Mouse (Mus musculus) mouse trophoblast stem cell (cell line): ENCODE data around the gene Myo7a.

ENCODE experiments used
- in situ Hi-C, 2 experiments: fragments of 300-500 bp; cut with MseI, MboI; formaldehyde crosslinking; loops; 2 replicates in 1 of 2; 3 replicates in 1 of 2; pipeline ENCODE4 v1.15.1; 2025

Myo7a gene

DNA sequence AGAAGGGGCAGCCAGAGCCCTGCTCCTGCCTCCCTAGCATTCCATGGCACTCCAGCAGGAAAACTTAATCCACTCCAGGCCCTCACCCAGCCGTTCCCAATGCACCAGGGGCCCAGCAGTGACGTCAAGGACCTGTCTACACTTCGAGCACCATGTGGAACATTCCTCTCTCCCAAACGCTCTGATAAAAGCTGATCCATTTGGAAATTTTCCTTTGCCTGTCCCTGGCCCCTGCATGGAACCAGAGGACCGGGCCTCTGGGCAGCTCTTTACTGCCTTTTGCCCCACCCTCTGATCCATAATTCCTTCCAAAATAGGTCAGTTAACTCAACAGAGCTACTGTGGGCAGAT lies 15.4 kb downstream of the Myo7a start:
- in situ Hi-C loops = no loop called here

DNA sequence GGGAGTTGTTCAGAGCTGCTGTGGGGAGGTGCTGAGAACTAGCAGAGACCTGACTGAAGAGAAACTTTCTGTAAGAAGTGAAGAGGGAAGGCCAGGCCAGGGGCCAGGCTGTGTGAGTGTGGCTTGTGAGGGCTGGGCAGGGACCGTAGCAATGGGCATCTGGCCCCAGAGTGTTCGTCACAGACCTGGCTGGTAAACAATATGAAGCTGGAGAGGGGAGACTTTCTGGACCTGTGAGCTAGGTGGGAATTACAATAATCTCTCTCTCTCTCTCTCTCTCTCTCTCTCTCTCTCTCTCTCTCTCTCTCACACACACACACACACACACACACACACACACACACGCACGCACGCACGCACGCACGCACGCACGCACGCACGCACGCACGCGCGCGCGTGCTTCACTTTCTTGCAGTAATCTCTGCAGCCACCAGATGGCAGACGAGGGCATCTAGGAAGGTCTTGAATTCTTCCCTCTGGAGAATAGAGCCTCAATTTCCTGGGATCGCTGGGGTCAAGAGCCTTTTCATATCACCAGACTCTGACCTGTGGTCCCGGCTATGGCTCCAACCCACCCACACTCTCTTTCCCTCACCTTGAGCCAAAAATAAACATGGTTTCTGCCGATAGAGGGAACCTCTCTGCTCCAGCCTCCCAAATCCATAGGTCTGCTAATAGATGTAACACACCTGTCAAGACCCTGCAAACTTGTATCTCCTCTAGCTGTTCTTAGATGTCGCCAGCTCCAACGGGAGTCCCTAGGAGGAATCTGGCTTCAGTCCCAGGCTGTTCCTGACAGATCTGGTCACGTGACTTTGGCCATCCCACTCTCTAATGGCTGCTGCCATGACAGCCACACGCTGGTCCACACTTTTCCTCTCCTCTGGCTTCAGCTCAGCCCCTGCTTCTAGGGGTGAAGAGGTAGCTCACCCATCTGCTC lies 16.1 kb downstream of the Myo7a start:
- in situ Hi-C loops = no loop called here

DNA sequence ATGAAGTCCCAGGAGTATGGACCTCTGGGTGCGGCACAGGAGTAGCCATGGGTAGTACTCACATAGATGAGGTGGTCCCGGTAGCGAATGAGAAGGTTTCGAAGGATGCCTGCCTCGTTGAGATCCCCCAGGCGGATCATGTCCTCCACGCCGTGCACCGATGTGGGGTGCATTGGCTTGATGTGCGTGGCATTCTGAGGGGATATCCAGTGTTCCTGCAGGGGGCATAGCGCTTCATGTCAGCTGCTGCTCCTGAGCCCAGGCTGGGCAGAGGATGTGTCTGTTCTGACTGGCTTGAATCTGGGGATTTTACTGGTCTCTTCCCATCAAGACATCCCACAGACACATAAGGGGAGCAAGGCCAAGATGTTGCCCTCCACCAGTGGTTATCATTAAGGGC lies 16.8 kb downstream of the Myo7a start:
- in situ Hi-C loops = no loop called here

DNA sequence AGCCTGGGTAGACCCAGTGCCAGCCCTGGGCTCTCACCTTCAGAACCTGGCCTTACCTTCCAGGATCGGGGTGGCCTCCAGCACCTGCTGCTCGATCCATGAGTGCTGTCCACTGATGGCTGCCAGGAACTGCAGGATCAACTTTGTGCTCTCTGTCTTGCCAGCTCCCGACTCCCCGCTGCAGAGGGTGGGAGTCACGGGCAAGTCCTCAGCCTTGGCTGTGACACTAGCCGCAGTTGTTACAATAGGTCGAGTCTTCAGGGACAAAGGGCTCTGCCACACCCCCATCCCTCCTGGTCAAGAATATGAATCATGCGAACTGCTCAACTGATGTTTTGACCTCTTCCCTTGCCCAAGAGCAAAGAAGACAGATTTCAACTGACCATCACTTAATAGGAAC lies 21.8 kb downstream of the Myo7a start:
- in situ Hi-C loops = no loop called here

DNA sequence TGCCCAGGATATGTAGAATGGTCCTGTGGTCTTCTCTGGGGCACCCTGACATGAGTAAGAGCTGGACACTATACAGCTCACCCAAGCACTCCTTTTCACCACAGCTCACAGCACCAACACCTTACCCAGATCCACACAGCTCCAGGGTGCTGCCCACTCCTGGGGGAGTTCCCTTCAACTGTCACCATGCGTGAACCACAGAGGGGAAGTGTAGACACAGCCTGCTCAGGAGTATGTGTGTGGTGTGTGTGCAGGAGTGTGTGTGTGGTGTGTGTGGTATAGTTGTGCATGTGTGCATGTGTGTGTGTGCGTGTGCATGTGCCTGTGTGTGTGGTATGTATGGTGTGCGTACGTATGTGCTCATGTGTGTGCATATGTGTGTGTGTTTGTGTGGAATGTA lies 23.5 kb downstream of the Myo7a start:
- in situ Hi-C loops = no loop called here

DNA sequence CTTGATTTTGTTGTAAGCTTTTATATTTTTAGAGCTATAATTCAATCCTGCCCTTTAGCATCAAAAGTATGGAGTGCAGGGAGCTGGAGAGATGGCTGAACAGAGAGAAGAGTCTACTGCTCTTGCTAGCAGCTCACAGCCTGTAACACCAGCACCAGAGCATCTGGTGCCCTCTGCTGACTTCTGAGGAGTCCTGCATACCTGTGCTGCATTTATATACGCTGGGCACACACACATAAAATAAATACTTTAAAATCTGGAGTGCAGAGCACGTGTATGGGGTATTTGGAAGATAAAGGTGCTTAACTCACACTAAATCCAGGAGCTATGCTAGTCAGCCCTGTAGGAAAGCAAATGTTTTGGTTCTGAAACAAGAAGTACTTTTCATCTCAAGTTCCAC lies 33.0 kb downstream of the Myo7a start:
- in situ Hi-C loops = no loop called here

DNA sequence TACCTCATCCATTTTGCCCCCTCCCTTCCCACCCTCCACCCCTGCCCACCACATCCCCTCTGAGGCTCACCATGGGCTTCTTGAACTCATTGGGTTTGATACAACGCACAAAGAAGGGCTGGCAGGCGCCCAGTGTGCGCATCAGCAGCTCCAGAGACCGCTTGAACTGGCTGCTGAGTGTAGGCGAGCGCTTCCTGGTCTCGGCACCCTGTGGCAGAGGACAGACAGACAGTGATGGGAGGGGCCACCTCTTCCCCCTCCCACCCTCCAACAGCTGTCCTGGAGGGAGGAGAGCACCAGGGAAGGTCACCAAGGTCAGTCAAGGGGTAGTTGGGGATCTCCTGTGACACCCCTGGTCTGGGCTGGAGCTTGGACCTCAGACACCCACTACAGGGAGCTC lies 34.0 kb downstream of the Myo7a start:
- in situ Hi-C loops = no loop called here

DNA sequence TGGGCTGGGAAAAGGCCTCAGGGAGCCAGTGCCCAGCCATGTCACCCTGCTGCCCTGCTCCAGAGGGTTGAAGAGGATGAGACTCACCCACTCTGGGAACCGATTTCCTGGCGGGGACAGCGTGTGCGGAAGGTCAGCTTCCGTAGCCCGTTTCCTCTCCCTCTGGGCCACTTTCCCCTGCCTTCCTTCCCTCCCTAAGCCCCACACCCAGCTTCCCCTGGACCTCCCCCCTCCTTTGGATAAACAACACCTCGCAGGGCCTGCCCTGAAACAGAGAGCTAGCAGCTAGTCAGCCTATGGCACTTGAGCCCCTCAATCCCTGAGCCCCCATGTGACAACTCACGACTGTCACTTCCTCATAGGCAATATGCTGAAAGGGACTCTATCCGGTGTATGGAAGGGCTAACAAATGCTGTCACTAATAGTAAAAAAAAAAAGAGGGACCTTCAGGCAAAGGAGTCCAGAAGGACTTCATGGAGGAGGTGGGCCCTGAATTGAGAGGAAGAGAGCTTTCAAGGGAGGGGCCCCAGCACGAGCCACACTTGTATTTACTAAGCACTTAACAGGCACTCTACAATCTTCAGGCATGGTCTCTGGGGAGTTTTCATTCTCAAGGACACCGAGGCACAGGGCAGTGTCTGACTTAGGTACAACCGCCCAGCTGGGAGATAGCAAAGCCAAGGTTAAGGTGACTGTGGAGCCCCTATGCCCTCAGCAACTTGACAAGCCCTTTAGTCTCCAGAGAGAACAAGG lies 34.6 kb downstream of the Myo7a start:
- in situ Hi-C loops = no loop called here

DNA sequence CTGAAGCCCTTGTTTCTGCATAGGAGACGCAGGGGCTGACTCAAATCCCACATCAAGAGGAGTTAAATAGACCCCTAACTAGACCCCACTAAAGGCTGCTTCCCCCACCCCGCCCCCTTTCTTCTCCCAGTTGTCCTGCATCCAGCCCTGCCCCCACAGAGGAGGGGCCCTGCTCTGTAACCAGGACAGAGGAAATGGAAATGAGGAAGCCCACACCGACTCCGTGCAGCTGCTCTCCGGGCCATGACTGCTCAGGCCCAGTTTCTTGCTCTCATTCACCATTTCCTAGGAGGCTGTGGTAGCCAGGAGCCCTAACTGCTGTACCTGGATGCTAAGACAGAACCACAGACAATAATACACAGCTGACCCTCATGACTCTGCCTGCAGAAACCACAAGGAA lies 36.9 kb downstream of the Myo7a start:
- in situ Hi-C loops = no loop called here

DNA sequence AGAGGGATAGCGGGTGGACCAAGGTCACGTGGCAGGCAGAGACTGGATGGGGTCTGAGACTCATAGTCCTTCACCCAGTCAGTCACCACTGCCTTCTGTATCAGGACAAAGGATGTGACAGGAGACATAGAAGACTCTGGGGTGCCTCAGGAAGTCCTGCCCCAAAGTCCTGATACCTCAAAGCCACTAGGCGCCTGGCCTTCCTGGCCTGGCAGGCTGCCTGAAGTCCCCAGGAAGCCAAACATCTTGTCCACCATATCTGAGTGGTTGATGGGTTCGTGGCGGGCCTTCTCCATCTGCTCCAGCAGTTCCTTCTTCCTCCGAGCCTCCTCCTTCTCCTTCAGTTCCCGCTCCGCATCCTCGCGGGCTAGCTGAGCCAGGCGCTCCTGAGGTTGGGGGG lies 41.9 kb downstream of the Myo7a start:
- in situ Hi-C loops = no loop called here

DNA sequence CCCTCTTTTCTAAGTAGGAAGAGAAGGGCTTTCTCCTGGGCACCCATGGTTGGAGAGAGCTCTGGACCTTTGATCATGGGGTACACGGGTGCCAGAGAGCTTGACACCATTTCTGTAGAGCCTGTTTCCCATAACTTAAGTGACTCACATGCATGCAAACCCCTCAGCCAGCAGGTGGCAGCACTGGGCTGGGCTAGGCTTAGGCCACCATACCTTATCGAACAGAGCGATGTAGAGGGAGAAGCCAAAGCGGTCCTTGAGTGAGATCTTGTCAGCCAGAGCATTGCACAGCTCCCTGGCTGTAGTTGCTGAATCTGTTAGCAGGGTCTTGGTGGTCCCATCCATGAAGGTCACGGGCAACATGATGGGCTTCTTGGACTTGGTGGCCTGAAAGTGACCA lies 47.7 kb downstream of the Myo7a start:
- in situ Hi-C loops = no loop called here

DNA sequence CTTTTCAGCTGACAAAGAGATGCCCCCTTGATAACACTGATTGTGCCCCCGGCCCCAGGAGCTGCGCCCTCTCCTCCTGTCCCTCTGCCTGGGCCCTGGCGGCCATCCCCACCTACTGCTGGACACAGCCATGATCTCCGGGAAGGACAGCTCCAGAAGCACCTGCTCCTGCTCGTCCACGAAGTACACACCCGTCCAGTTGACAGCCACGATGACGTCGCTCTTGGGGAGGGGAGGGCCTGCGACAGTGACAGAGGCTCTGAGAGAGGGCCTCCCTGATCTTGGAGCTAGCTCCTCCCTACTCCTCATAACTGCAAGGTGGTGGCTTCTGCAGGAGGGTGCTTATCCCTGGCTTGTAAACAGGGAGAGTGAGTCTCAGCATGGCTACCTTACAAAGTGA lies 53.1 kb downstream of the Myo7a start:
- in situ Hi-C loops = loop anchor here in 1 of 2 experiments (10.0 kb wide), 1 partner anchor 59 kb away; no protein-coding TSS in a partner anchor

DNA sequence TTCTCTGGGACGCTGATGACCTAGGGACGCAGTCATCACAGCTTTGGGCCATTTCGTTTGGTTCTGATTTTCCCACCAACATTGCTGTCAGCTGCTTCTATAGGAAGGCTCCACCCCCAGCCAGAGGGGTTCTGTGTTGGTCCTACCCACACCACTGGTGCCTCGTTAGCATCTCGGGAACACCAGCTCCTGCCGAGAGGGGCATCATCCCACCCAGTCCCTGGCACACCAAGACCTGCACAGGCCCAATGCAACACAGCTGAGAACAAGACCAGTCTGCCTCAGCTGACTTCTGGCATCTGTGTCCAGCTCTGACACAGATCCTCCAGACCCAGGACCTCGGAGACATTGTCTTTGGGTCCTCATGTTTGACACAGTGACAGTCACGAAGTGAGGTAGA lies 64.4 kb downstream of the Myo7a start:
- in situ Hi-C loops = no loop called here

DNA sequence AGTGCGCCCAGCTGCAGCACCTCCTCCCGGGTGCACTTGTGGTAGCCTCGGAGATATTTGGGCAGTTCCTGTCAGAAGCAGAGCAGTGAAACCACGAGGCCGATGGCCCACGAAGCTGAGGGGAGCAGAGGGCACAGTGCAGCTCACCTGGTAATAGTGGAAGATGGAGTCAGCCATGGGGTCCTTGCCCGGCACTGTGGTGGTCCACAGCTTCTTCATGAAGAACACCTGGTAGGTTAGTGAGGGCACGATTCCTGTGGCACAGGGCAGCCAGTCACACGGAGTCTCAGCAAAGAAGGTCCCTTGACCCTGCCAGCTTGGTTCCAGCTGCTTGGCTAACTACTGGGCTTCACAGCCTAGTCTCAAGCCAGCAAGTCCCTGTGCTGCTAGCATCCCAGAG lies 64.9 kb downstream of the Myo7a start:
- in situ Hi-C loops = no loop called here

DNA sequence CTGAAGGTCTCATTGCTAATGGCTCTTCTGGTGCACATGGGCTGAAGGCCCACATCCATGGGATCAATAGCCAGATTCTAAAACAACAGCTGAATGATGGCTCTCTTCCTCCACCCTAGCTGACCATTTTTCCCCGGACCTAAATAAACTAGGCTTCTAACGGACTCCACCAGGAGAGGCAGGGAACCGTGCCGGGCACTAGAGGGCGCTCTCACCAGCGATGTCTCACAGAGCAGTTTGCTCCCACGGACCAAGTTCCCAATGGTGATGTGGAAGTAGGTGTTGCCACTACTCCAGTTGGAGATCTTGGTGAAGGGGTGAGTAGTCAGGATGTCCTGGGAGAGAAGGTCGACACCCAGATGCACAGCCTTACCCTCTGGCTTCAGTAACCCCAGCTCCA lies 67.3 kb downstream of the Myo7a start:
- in situ Hi-C loops = no loop called here

DNA sequence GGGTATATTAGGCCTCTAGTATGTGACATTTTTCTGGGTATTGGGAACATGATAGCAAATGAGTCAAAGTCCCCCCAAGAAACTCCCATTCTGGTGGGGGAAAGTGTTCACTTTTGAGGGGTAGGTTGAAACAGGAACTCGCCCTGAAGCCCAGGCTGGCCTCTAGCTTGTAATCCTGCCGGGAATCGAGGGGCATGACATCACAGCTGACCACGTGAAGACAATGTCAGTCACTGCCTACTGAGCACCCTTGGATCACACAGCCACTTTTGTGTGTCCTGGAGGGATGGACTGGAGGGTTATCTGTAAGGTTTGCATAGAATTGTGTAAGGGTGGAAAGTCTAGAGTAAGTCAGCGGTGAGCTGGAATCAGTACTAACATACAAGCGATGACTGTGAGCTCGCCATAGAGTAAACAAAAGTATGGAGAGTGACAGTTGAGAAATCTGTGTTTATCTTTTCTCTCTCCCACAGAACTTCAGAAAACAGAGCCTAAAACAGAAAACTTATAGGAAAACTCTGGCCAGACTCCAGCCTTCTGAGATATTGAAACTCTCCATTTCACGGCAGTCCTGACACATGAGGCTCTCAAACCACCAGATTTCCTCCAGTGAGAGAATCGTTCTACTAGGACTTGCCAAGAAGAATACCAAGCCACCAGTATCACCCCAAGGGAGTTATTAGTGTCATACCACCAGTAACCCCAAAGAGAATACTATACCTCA lies 71.1 kb downstream of the Myo7a start:
- in situ Hi-C loops = no loop called here

DNA sequence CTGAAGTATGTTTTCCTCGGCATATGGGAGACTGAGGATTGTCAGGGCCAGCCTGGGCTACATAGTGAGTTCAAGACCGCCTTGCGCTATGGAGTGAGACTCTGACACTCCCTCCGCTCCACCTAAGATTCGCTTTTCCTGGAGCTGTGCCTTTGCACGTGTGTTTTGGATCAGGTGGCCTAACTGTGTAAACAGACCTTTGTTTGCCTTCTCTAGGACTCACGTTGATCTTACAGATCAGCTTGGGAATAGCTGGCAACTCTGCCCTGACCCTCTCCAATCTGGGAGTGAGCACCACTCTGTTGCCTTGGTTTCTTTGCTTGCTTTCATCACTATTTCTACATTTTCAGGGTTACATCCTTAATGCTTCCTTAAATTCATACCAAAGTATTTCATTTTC lies 116.7 kb downstream of the Myo7a start:
- in situ Hi-C loops = no loop called here
